Mouse (Mus musculus) Patski (cell line): ENCODE results near the gene Amdhd1. TPM values are rescaled to one million over a fixed set of nuclear protein-coding genes. Genes with fewer than 3 reads are reported as not detected.

ENCODE experiments used
- ATAC-seq: fragments of 100-300 bp; one replicate; pipeline ENCODE4 v1.8.0; 2021
- CTCF ChIA-PET: fragments of 350-600 bp; sonication (Branson Sonifier 250); formaldehyde crosslinking; loops from one replicate; lab custom pipeline; 2022; ENCODE audit warnings: inconsistent platforms; lab: Charles Lee
- POLR2A ChIA-PET: fragments of 350-600 bp; sonication (Branson Sonifier 250); formaldehyde crosslinking; loops from one replicate; lab custom pipeline; 2022; ENCODE audit warnings: antibody characterized with exemption, inconsistent platforms; lab: Charles Lee
- DNase-seq: peaks from one replicate; pipeline ENCODE4 v3.0.0-alpha.2; 2011; ENCODE audit warnings: low read depth, low spot score
- H3K27me3 ChIP-seq: fragments of 371-371 bp; one replicate; pipeline ENCODE4 v1.5.1; 2021
- CTCF ChIP-seq: fragments of 100-300 bp; IDR thresholded peaks from one replicate; pipeline ENCODE4 v1.5.1; 2021
- in situ Hi-C: fragments of 300-500 bp; cut with MboI; formaldehyde crosslinking; loops from 3 replicates; pipeline ENCODE4 v1.11.1; 2018; ENCODE audit warnings: low pct_unique_long_range_greater_than_20kb, mixed read lengths
- polyA plus RNA-seq: library from polyadenylated mRNA; unstranded; gene quantifications from one replicate; pipeline ENCODE4 v1.2.3, GENCODE M21; 2021

Gene Amdhd1
- polyA plus RNA-seq, 1 experiment from 2014 or later, result 0.09 TPM

DNA sequence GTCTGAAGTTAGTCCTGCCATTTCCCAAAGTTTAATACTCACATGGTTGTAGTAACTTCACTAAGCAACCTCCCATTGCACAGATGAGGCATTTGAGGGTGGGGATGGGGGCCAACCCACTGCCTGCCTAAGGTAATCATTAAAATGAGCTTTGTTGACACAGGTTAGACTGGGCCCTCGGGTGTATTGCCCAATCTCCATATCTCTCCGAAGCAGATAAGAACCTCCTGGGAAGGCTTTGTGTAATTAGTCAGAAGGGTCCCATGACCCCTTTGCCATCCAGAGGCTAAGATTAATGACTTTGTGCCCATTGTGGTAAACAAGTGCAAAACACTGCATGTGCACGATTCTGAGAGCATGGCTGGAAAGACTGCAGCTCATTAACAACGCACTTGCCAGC, 22.1 kb downstream of the Amdhd1 start:
- CTCF ChIA-PET, result no interaction called here
- no peak for DNase-seq
- in situ Hi-C loops, result no loop called here
- ATAC-seq, result no peak
- no peak for TF ChIP-seq CTCF
- no peaks in the 10 kb centered on the region for H3K27me3 ChIP-seq
- POLR2A ChIA-PET, result no interaction called here

DNA sequence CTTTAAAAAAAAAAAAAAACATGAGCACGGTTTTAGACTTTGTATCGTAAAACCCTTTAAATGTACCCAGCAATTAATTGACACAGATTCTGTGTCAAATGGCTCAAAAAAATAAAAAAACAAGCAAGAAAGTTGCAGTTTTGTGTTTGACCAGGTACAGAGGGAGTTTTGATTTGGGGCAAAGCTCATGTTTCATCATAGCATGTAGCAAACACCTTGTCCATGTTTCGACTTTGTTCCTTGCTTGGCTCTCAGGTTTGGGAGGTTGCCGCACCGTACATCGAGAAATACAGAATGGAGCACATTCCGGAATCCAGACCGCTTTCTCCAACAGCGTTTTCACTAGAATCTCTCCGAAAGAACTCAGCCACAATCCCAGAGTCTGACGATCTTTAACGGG, 23.9 kb downstream of the Amdhd1 start:
- TF ChIP-seq CTCF, result no peak
- in situ Hi-C loops, result no loop called here
- no peaks in the 10 kb centered on the region for H3K27me3 ChIP-seq
- DNase-seq (no peak), ATAC-seq (no peak)
- CTCF ChIA-PET, result interaction anchor here (0.9 kb wide), 1 partner anchor 24 kb away, joined by 3 read pairs; no protein-coding TSS in a partner anchor
- POLR2A ChIA-PET, result no interaction called here

DNA sequence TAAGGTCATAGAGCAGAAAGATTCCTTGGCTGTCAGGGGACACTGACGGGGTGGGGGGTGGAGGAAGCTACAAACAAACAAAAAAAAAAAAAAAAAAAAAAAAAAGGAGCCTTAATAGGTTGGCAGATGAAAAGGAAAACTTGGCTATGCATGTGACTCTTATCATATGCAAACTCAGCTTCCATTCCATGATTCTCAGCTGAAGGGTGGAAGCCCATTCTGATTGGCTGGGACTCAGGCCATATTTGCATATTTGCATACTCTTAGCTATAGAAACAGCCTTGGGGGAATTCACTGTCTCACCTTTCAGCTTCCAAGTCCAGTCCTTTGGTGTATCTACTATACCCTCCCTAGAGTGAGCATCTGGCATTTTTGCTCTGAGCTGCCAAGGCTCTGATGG, 24.4 kb downstream of the Amdhd1 start:
- CTCF ChIA-PET, result interaction anchor here (0.9 kb wide), 1 partner anchor 24 kb away, joined by 3 read pairs; no protein-coding TSS in a partner anchor
- TF ChIP-seq CTCF, result no peak
- ATAC-seq (no peak), DNase-seq (no peak)
- no peaks in the 10 kb centered on the region for H3K27me3 ChIP-seq
- in situ Hi-C loops, result no loop called here
- POLR2A ChIA-PET, result interaction anchor here (0.5 kb wide), 1 partner anchor 56 kb away, joined by 4 read pairs; no protein-coding TSS in a partner anchor

DNA sequence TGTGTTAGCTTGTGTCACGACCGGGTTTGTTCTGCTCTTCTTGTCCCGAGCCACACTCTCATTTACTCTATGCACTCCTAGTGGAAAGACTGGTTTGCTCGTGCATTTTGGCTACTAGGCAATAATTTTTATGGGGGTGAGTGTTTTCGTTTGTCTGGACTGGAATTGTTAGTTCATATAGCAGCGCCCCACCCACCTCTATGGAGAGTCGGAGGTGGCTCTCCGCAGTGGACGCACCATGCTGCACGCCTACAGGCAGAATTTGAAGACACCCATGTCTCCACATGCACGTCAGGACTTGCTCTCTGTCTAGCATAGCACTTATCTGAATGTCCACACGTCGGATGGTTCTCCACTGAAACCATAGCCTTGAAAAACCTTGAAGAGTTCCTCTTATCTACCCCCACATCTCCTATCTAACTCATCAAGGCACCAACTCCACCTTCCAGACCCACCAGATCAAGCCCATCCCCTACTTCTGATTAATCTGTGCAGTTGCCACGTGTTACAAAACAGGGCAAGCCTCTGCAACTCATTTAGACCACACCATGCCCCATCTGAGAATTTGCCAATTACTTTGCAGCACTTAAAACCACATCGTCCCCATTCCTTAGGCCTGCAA, 30.2 kb downstream of the Amdhd1 start:
- no peaks in the 10 kb centered on the region for H3K27me3 ChIP-seq
- ATAC-seq (no peak), DNase-seq (no peak)
- in situ Hi-C loops, result no loop called here
- no peak for TF ChIP-seq CTCF
- POLR2A ChIA-PET, result no interaction called here
- CTCF ChIA-PET, result interaction anchor here (1.0 kb wide), 1 partner anchor 38 kb away, joined by 3 read pairs; no protein-coding TSS in a partner anchor

- DNase-seq (no peak), ATAC-seq (no peak)
- in situ Hi-C loops, result no loop called here
- ChIA-PET POLR2A (no interaction called here), CTCF (interaction anchor here (1.0 kb wide), 1 partner anchor 39 kb away, joined by 3 read pairs; no protein-coding TSS in a partner anchor)
- no peaks in the 10 kb centered on the region for H3K27me3 ChIP-seq
- no peak for TF ChIP-seq CTCF
Observed at GRCm38 (mm10) chr10:93508383-93508970, 31.4 kb downstream of the Amdhd1 start.

DNA sequence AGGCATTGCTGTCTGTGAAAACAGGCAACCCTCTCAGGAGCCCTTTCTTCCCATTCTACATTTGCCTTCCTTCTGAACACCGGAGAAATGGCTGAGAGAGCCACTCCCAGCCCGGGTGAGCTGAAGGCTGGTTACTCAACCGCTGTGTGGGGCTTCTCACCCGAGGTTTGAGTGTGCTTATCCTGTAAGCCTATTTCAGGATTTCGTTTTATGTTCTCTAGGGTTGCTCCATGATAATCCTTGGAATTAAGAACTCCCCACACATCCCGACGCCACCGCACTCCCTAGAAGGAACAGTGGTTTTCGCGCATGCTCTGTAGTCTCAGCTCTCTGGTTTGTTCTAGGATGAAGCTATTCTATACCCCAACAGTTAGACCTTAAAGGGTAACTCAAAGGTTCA, 38.5 kb downstream of the Amdhd1 start:
- H3K27me3 ChIP-seq, result no peaks in the 10 kb centered on the region
- DNase-seq (no peak), ATAC-seq (peak; percentile 58)
- in situ Hi-C loops, result no loop called here
- CTCF ChIA-PET, result no interaction called here
- TF ChIP-seq CTCF, result no peak
- POLR2A ChIA-PET, result no interaction called here

- POLR2A ChIA-PET, result no interaction called here
- DNase-seq (peak; percentile 58), ATAC-seq (peak; percentile 75)
- in situ Hi-C loops, result no loop called here
- H3K27me3 ChIP-seq, result no peaks in the 10 kb centered on the region
- CTCF ChIA-PET, result no interaction called here
- TF ChIP-seq CTCF, result no peak
Observed at GRCm38 (mm10) chr10:93500864-93501263, 39.0 kb downstream of the Amdhd1 start.

DNA sequence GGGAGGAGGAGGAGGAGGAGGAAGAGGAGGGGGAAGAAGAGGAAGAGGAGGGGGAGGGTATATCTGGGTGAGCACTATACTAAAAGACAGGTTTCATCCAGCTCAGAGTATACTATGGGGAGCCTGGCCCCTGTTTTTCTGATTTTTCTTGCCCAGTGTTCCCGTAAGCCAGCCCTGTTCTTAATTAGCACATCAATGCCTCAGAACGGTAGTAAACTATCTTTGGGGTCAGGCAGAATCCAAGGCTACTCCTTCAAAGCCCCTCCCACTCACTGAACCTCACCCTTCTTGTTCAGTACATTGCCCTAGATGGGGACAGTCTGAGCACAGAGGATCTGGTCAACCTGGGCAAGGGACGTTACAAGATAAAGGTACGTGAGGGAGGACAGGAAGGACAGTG, 49.4 kb downstream of the Amdhd1 start:
- POLR2A ChIA-PET, result no interaction called here
- ATAC-seq (peak; percentile 9), DNase-seq (no peak)
- no peaks in the 10 kb centered on the region for H3K27me3 ChIP-seq
- CTCF ChIA-PET, result no interaction called here
- in situ Hi-C loops, result loop anchor here (10.0 kb wide), 1 partner anchor 324 kb away; no protein-coding TSS in a partner anchor
- no peak for TF ChIP-seq CTCF

- TF ChIP-seq CTCF, result no peak
- in situ Hi-C loops, result no loop called here
- ATAC-seq (no peak), DNase-seq (no peak)
- no peaks in the 10 kb centered on the region for H3K27me3 ChIP-seq
- ChIA-PET POLR2A (no interaction called here), CTCF (interaction anchor here (1.6 kb wide), 1 partner anchor 61 kb away, joined by 6 read pairs; no protein-coding TSS in a partner anchor)
Observed at GRCm38 (mm10) chr10:93488828-93489226, 51.0 kb downstream of the Amdhd1 start.

DNA sequence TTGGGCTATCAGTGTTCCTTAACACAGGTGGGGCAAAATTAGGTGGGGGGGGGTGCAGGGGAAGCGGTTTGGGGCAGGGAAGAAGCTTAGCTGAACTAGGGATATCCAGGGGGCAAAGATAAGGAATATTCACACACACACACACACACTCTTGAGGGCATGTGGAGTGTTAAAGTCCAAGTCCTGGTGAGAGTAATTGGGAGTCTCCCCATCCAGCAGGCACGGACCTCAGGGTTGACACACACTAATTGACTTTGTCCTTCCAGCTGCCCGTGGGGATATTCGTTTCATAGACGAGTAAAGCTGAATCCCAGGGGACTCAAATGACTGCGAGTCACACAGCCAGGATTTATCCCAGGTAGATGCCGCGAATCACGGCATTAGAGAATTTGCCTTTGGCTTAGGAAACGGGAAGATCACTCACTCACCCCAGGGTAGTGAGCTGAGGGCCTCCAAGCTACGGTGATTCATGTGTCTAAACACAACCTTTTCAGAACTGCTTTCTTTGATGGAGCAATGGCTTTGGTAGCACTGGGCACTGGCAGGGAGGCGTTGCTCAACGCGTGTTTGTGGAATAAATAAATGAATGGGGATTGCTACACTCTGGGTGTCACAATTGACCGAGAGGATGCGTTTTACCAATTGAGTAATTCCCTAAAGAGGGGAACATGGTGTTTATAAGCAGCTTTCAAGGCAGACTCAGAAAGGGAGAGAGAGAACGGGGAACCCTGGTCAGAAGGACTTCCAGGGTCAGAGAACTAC, 51.6 kb downstream of the Amdhd1 start, which contains the start of gene Hal:
Hal (plus strand) TSS at position 703 of the 762 bp plus-strand sequence.
- ChIA-PET CTCF (interaction anchor here (1.6 to 4.2 kb wide), 3 partner anchors 13 to 61 kb away, joined by 6 to 39 read pairs (median 14); no protein-coding TSS in a partner anchor), POLR2A (no interaction called here)
- H3K27me3 ChIP-seq, result no peaks in the 10 kb centered on the region
- peak; percentile 38 for ATAC-seq
- in situ Hi-C loops, result no loop called here
- peak; percentile 43 for DNase-seq
- TF ChIP-seq CTCF, result no peak
